Mouse (Mus musculus) sigmoid colon, adult 10 weeks (tissue): ENCODE results near the gene Grik2. TPM values are rescaled to one million over a fixed set of nuclear protein-coding genes. Genes with fewer than 3 reads are reported as not detected.

Experiments
- polyA plus RNA-seq: library from polyadenylated mRNA; stranded (reverse); fragments of 350-450 nt; fragmentation: Illumina TruSeq; extraction: RNeasy Lipid Tissue Mini Kit (QIAGEN cat#74804); gene quantifications from one replicate; pipeline ENCODE4 v1.2.3, GENCODE M21; 2014; ENCODE audit warnings: low read depth, low replicate concordance

Grik2 gene
- polyA plus RNA-seq, result 1.9 TPM

GRCm38 (mm10) chr10:49788381-49788906, at the start of gene Grik2:
Gene Grik2, minus strand, starts transcription at chr10:49788766.

